Mouse (Mus musculus) frontal cortex, adult 2 months (tissue): ENCODE data around the gene Got1. TPM values are rescaled to one million over a fixed set of nuclear protein-coding genes. Genes with fewer than 3 reads are reported as not detected.

Experiments
- DNase-seq, 2 experiments: peaks; one replicate each; pipeline ENCODE4 v3.0.0; 2022; ENCODE audit warnings: low spot score in 1 of 2; ENCODE audit errors: extremely low spot score in 1 of 2
- polyA plus RNA-seq: library from polyadenylated mRNA; depleted of rRNA; stranded (reverse); fragments of >200 nt; gene quantifications from 2 replicates; pipeline ENCODE4 v1.2.3, GENCODE M21; 2012; rRNA removed

Got1 gene
- polyA plus RNA-seq, result 333 and 348 TPM in 2 replicates

DNA sequence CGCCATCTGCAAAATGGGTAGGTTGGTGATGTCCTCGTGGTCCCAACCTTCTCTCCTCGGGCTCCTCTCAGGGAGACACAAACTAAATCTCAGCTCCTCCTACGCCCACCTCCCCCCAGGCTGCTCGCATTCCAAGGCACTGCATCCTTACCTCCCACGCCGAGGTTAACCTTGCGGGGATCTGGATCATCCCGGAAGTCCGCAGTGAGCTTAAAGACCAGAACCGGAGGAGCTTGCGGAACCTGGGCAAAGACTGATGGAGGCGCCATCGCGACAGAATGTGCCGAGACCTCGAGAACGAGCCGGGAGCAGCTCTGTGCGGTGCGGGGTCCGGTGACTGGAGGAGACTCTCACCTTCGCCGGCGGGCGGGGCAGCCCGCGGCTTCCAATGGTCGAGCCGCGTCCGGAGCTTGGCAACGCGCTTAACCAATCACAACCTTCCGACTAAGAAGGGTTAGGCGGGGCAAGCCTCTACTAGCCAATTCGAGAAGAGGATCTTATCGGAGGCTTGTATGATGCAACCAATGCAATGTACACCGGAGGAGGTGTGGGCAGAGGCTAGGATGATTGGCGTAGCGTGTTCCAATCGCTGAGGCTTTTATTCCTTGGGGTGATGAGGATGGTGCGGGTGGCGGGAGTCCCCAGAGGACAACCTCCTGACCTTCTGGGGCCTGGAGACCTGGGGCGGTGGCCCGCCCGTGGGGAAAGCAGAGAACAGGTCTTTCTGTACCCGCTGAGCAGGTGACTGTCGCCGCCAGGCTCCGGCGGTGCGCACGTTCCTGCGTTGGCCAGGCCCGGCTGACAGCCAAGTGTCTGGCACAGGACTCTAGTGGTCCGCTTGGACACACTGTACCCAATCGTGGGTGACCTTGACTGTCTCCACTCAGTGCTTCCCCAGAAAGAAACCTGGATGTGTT lies at the start of gene Got1:
Gene Got1 (minus strand): TSS at position 419 of the 917 bp plus-strand sequence.
- DNase-seq, result peak; percentile 97 to 98

- peak; percentile 9 to 83 for DNase-seq
Measured at GRCm38 (mm10) chr19:43570831-43571790, 46.7 kb upstream of the Got1 start.

GRCm38 (mm10) chr19:43569133-43569532 lies 44.7 kb upstream of the Got1 start:
- DNase-seq, result no peak

DNA sequence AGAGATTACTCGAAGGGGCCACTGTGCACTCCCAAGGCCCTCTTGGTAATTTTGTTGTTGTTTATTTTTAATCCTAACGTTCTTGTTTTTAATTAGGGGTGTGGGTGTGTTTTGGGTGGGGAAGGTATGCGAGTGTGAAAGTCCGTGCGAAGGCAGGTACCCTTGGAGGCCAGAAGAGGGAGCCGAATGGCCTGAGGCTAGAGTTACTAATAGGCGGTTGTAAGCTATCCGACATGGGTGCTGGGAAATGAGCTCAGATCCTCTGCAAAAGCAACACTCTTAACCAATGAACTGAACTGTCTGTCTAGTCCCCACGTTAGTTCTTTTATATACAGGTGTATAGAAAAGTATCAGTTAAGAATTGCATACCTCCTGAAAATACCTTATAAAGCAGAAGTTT lies 43.9 kb upstream of the Got1 start:
- no peak for DNase-seq

GRCm38 (mm10) chr19:43563166-43563565 lies 38.8 kb upstream of the Got1 start:
- no peak for DNase-seq

DNA sequence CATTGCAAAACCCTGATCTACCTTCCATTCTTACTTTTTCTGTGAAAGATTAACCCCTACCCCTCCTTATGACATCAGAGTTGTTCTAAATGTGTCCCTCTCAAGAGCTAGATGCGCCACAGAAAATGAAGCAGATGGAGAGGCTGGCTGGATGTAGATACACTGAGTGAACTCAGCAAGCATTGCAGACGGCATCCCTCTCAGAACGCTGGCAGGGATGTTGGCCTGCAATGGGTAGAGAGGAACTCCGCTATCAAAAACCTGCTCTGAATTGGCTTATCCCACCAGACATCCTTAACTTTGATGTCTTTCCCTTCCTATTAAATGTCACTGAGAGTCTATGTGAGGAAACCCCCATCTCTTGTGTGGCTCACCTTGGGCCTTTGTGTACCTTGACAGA lies 37.4 kb upstream of the Got1 start:
- DNase-seq, result no peak

GRCm38 (mm10) chr19:43560244-43560643 lies 35.8 kb upstream of the Got1 start:
- no peak for DNase-seq

DNA sequence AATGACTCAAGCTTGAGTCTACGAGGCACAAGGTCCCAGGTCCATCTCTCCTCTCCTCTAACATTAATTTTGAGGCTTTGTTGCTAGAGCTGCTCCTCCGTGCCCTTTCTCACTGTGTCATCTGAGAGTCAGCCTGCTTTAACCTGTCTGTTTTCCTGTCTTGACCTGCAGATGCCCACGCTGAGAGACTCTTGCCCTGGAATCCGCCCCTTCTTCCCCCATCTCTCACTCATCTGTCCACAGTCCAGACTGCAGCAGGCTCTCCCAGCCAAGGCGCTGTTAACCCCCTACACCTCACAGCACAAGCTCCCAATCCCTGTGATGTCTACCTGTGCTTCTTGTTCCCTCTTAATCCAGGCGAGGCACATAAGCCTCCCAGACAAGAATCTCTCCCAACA lies 27.1 kb upstream of the Got1 start:
- no peak for DNase-seq

DNA sequence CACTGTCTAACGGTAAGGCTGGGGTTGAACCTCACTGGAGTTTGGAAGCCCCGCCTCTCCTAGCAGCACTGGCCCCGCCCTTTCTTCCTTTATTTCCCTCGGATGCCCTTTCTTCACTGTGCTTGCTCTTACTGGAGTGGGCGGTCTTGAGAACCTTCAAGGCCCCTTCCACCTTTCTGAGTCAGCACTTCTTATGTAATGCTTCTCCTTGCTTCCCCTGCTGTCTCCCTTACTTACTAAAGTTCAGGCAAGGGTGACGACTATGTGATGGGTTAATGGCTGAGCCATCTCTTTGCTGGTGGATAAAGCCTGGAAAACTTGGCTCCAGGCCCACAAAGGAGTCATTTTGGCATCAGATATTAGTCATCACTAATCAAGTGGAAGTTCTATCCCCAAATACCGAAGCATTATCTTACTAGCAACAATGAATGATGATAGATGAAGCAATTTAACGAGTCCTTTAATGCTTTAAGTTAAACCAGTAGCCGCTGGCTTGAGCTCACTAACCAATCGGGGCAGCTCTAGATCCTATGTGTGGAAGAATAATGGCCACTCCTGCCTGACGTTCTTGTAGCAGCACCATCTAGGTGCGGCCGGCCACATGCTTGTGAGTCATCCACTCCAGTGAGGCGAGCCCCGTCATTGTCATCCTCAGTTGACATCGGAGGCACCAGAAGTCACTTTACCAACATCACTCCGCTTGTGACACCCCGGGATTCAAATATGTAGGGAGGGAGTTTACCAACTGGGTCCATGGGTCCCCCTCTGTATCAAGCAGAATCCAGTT lies 26.5 kb upstream of the Got1 start:
- DNase-seq, result no peak

DNA sequence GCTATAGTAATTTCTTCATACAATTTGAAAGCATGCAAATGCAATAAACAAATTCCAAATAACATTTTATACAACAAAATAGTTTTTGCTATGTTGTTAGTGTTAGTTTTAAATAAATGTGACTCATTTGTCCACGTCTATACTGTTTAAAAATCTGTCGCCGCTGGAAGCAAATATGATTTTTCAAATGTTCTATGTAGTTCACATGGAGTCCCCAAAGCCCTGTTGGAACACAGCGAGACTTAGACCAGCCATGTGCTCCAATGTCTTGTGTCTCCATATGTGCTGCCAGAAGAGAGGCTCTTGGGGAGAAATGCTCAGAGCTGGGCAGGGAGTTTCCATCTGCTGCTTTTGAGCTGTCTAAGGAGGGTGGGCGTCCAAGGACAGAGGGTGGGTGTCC lies 23.7 kb upstream of the Got1 start:
- DNase-seq, result no peak

- DNase-seq, result no peak
Measured at GRCm38 (mm10) chr19:43546337-43547117, 22.1 kb upstream of the Got1 start.

- DNase-seq, result no peak
Measured at GRCm38 (mm10) chr19:43535372-43535771, 11.0 kb upstream of the Got1 start.

DNA sequence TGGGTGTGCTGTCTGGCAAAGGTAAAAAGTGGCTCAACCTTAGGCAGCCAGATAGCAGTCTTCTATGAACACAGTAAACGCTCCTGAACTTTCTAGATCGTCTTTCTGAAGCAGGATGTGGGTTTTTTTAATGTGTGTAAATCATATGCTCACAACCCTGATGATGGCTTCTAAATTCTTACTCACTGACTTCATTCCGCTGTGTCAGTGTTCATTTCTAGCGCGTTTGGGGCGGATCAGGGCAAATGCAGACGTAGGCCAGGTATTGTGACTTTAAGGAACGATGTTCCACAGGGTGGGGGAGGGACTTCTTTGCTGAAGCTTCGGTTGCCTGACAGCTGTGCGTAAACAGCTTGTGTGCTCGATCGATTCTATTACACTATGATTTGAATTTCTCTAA lies 6.5 kb upstream of the Got1 start:
- DNase-seq, result no peak

GRCm38 (mm10) chr19:43530197-43530770 lies 5.9 kb upstream of the Got1 start:
- DNase-seq, result peak in 1 of 2 experiments; percentile 89

DNA sequence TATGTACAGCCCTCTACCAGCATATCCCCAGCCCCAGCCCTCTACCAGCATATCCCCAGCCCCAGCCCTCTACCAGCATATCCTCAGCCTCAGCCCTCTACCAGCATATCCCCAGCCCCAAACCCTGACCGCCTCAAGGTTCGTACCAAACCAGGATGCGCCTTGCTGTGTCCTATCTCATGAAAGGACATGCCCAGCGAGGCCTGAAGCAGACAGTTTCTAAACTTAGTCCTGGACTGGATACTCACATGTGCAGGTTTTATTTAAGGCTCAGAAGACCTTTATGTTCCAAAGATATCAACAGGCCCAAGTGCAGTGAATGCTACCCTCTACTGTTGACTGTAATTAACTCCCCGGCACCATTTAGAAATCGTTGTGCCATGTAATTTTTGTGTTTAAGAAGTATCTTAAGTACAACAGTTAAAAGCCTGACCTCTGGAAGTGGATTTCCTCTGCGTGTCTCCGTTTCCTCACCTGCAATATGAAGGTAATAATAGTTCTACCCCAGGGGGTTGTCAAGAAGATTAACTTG lies 3.7 kb upstream of the Got1 start:
- DNase-seq, result no peak

- DNase-seq, result no peak
Measured at GRCm38 (mm10) chr19:43527131-43527530, 2.7 kb upstream of the Got1 start.

DNA sequence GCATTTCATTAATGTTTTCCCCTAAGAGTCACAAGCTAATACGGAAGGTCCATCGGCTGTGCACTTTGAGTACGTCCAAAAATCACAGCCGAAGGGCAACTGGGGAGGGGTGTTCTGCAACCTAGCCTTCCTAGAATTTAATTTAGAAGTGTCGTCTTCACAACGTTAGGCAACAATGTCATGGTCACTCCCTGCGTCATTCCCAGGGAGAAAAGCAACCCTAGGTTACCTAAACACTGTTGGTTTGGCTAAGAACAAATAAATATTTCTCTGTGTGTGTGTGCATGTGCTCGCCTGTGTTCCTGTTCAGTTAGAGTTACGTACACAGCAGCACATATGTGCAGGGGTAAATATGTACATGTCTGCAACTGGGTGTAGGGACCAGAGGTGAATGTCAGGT lies 1.6 kb upstream of the Got1 start:
- DNase-seq, result no peak

DNA sequence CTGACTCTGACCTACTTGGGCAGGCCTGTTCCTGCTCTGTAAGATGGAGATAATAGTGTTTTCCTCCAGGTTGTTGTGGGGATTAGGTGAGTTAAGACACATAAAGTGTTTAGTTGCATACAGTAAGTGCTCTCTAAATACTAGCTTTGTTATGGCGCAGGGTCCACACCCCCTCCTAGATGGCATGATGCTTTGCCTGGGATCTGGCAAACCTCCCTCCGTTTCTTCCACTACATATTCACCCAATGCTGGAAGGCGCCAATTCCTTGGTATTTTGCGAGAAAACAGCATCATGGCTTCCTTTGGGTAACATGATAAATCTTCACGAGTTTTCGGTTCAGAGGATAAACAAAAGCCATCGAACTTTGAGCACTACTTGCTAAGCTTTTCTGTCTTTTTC lies 1.2 kb upstream of the Got1 start:
- no peak for DNase-seq

DNA sequence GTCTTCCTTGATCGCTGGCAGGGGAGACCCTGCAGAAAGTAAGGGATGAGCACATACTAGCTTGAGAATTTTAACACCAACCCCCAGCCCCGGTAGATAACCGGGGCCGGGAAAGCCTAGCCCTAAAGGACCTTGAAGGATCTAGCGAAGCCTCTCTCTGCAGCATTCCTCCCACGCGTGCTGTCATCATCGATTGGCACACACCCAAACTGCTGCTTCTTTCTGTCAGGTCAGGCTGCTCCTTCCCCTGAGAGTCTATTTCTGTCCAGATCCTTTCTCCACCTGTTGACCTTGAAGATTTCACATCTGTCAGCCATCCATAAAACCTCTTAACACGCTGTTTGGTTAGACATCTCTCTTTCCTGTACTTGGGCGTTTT lies 688 bp upstream of the Got1 start:
- peak in 1 of 2 experiments; percentile 75 for DNase-seq
